Mouse (Mus musculus) embryo, embryonic 11 days (tissue): ENCODE measurements around the gene Mctp2.

Source experiments
- DNase-seq: peaks from one replicate; pipeline ENCODE4 v3.0.0-alpha.2; 2015

Mctp2 gene

DNA sequence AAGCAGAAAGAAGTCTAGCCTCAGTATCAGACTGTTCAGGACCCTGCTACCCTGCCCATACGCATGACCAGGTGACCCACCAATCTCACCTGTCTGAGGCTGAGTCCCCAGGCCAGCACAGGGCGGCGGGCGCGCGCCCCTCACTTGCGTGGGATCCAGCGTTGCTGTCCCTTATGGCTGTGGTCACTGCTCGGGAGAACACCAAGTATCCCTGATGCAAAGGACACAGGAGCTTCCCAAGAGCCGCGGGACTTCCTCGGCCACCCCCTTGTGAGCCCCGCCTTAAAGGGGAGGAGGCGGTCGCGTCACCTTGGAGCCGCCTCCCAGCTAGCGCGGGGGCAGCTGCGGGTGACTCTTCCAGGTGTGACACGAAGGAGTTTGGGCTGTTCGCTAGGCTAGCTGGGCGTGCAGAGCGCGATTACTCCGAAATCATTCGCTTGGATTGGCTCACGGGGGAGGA is at the start of gene Mctp2:
Gene Mctp2, minus strand, starts transcription at position 227 of the 460 bp plus-strand sequence.
- DNase-seq: peak; percentile 73

DNA sequence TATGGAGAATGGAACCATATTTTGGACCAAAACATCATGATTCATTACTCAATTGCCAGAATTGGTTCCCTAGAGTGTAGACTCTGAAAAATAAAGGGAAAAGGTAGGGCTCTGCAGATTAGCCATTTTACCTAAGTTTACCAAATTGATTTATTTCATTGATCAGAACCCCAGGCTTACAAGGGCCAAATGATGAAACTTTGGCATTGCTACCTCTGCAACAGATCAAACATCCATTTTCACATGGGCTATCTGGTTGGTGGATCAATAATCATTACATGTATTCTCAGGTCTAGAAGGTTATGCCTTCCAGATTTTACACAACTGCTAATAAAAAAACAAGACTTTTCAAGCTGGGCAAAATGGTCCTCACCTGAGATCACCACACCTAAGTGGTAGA is 39.5 kb upstream of the Mctp2 start:
- DNase-seq: no peak

DNA sequence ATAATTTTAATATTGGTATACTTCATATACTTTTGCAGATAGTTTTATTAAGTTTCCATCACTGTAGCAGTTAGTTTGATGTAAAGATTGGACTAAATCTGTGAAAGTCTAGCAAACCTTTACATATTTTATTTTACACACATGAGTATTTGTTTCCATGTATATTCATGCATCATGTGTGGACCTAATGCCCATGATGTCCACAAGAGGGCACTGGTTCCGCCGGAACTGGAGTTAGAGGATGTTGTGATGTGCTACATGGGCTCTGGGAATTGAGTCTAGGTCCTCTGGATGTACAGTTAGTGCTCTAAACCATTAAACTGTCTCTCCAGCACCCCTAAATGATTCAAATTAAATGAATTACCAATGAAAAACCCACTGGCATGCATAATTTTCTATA is 37.3 kb upstream of the Mctp2 start:
- DNase-seq: peak; percentile 9

GRCm38 (mm10) chr7:72342822-72343221 is 36.4 kb upstream of the Mctp2 start:
- DNase-seq: no peak

- no peak for DNase-seq
Observed at GRCm38 (mm10) chr7:72325961-72326360, 19.6 kb upstream of the Mctp2 start.

DNA sequence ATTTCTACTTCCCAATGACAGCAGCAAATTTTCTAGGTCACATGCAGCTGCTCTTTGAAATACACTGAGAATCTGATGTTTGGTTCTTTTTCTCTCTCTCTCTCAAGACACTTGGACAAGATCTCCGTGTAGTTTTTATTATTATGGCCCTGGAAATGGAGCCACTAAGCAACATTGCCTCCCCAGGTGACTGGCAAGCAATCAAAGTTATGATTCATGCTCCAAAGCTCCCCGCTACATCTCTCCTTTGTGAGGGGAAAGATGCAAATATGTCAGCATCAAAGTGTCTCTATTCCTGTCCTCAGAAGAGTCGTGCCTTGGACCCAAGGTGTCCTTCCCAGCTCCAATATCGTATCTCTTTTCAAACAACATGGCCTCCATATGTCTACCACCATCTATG is 14.5 kb upstream of the Mctp2 start:
- DNase-seq: no peak

DNA sequence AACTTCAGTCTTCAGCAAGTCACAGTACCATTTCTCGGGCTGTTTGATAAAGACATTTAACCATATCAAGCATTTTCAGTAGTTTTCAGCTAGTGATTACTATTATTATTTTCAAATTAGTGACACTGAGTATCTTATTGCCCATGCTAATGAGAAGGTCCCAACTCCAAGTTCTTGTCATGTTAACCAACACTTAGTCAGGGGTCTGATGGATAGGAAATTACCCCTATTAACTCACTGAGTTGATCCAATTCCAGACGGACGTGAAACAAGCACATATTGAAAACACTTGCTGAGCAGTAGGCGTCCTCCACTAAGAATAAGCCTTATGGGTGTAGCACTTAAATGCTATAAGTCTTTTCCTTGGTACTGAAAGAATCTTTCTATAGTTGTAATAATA is 14.0 kb upstream of the Mctp2 start:
- no peak for DNase-seq

DNA sequence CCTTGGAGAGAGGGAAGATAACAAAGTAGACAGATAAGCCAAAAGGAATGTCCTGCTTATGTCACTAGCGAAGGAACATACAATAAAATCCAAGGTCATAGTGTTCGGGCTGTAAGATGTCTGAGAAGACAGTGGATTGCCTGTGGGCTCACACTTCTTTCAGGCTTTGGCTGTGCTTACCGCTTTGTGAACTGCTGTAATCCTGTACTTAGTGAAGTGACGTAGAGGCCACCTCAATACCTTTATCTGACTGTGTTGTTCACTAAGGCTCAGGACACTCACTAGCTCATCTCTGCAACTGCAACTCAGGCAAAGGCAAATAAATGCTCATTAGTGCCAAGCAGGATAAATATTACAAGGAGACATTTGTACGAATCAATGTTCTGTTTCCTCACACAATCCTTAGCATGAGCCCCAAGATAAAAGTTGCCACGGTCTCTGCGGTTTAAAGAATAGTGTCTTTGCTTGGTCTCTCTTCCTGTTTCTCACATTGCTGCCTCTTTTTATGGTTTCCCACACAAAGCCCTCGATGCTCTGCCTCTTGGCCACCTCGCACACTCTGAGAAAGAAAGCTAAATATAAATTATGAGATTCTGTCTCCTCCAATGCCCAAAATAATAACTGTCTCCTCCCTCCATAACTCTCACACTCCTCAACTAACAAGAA is 8.1 kb upstream of the Mctp2 start:
- DNase-seq: no peak

DNA sequence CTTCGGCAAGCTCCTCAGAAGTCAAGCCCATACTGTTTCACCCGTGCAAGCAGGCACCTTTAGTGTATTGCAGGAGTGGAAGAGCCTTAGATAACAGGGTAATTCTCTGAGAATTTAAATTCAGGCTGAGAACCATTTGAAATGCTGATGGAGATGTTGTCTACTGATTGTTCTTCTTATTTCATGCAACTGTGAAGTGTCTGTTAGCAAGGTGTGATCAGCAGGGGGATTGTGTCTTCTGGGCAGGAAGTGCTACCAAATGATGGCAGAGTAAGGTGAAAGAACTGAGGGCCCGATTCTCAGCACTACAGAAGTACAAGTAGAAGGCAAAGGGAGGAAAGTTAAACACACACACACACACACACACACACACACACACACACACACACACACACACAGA is 7.5 kb upstream of the Mctp2 start:
- no peak for DNase-seq

GRCm38 (mm10) chr7:72311582-72311981 is 5.2 kb upstream of the Mctp2 start:
- DNase-seq: no peak

GRCm38 (mm10) chr7:72308078-72308477 is 1.7 kb upstream of the Mctp2 start:
- no peak for DNase-seq

DNA sequence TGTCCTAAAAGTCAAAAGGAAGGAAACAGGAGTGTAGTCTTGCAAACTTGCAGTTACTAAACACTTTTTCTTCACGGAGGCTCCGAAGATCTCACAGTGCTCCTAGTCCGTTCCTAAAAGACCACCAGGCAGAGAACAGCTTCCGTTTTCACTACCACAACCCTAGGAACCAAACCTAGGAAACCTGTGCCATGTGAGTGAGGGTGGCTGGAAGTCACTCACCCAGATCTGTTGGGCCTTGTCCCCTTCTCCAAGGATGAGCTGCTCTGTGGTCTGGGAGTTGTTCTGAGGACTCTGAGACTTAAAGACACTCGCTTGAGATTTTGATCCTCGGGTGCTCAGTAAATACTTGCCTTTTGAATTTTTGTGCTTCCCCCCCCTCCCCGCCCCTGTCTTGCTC is 439 bp upstream of the Mctp2 start:
- no peak for DNase-seq

DNA sequence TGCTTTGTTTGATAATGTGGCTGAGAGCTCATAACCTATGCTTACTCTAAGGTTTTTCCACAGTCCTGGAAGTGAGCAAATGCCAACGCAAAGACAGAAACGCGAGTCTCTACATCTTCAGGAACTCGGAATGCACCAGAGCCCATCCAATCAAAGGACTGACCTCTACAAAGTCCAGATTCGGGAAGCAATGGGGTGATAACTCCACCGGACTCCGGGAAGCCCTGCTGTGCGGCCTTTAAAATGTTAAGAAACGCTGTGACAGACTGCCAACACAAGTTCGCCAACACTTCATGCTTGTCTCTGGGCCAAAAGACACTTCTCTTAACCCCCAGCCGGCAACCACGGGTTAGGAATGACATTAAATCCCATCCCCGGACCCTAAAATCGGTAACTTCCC is 437 bp downstream of the Mctp2 start:
- DNase-seq: peak; percentile 14

GRCm38 (mm10) chr7:72301667-72302066 is 4.7 kb downstream of the Mctp2 start:
- no peak for DNase-seq

DNA sequence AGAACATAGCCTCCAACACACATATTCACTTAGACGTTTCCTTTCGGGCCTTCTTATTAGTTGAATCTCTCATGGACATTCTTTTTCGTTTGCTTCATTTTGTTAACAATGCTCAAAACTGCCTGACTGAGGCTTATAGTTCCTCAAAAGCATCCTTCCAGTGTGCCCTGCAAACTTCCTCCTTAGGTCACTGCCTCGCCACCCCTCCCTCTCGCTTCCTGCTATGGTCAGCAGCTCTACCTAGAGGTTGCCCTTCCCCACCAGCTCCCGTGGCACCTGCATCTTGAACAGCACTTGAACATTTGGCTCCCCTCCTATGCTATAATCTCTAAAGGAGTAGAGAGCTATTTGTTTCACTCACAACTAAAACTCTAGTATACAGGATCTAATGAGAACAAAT is 6.7 kb downstream of the Mctp2 start:
- DNase-seq: no peak

GRCm38 (mm10) chr7:72297013-72297412 is 9.4 kb downstream of the Mctp2 start:
- no peak for DNase-seq

DNA sequence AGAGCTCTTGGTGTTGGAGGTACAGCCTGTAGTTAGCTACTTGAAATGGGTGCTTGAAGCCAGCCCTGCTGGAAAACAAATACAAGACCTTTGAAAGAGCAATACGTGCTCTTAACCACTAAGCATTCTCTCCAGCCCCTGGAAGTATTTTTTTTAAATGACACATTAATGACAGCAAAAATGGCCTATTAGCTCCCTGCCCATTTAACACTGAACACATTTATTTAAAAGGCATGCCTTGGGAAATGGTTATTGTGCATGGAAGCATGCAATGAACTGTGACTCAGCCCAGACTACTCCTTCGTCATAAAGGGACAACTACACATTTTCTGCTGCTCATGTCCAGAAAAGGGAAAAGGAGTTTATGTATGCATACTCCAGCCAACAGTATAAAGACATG is 10.2 kb downstream of the Mctp2 start:
- no peak for DNase-seq

DNA sequence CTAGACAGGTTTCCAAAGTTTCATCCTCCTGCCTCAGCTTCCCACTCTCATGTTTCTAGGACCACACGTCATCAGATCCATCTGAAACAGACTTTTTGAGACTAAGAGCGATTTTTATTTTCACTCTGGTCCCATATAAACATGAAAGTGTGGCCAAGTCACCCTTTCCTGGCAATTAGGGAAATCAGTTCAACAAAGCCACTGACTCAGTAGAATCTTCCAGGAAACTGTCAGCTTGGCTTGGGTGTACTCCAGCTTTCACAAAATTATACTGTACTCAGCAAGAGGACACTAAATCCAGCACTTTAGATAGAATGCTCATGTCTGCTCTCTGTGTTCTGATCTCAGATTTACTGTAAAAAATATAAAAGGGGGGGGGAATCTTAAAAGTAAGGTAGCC is 11.5 kb downstream of the Mctp2 start:
- no peak for DNase-seq

GRCm38 (mm10) chr7:72293784-72294538 is 12.4 kb downstream of the Mctp2 start:
- DNase-seq: no peak

- DNase-seq: no peak
Observed at GRCm38 (mm10) chr7:72292232-72292913, 14.0 kb downstream of the Mctp2 start.

GRCm38 (mm10) chr7:72280721-72281120 is 25.7 kb downstream of the Mctp2 start:
- no peak for DNase-seq

GRCm38 (mm10) chr7:72278412-72278811 is 28.0 kb downstream of the Mctp2 start:
- DNase-seq: no peak

GRCm38 (mm10) chr7:72275513-72275912 is 30.9 kb downstream of the Mctp2 start:
- no peak for DNase-seq

DNA sequence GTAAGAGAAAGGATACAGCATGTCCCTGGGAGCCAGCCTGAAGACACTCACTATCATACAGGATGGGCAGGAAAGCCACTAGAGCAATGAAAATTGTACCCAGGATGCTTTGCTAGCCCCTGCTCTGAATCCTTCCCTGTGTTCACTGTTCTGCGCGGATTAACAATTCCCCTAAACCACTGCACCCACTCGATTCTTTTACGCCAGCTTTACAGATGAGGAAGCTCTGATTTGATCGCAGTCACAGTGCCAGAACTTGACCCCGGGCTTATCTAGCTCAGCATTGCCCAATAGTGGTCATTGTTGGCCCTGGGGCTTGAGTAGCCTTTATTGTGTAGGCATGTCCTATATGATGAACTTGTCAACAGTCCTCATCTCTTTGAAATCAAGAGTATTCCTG is 34.9 kb downstream of the Mctp2 start:
- no peak for DNase-seq
